Mouse (Mus musculus): ENCODE measurements around the gene Cacna2d1. TPM values are rescaled to one million over a fixed set of nuclear protein-coding genes. Genes with fewer than 3 reads are reported as not detected.

The Cacna2d1 gene
- 6.0 TPM for polyA plus RNA-seq (2021)

DNA sequence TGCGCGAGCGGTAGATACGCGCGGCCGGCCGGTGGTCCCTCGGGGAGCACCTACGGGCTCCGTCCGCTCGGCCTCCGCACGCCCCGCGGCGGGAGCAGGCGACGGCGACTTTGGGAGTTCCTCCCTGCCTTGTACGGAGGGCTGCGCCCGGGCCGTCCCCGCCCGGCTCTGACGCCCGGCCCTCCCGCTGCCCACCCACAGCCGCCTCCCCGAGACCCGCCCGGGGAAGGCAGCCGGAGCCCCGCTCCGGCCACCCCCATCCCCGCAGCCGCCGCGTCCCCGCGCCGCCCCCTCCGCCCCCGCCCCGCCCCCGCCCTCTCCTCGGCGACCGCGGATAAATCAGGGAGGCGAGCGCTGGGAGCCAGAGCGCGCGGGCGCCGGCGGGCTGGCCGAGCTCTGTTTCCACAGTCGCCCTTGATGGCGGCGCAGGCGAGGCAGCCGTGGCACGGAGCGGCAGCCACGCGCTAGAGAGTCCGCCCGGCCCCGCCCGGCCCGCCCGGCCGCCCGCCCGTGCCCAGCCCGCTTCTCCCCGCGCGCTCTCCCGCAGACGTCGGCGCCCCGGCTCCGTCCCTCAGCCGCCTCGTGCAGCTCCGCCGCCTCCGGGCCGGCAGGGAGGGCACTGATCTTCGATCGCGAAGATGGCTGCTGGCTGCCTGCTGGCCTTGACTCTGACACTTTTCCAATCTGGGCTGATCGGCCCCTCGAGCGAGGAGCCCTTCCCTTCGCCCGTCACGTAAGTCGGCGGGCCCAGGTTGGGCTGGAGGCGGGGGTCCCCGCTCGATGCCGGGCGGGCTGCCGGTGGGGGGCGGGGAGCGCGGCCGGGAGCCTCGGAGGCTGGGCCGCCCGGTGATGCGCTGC is at the start of gene Cacna2d1:
Cacna2d1 (plus strand) TSS at position 316 of the 858 bp plus-strand sequence.
- ATAC-seq (peak; percentile 70), DNase-seq (ENCODE audit: low read depth, low spot score) (no peak)
- ChIA-PET POLR2A (no interaction called here), CTCF (no interaction called here)
- in situ Hi-C loops (cut with MboI; ENCODE audit: low pct_unique_long_range_greater_than_20kb): no loop called here
- H3K27me3 ChIP-seq: peaks cover 49% of the 10 kb centered on the region
- no peak for TF ChIP-seq CTCF (IDR thresholded peaks at IDR 0.05)

DNA sequence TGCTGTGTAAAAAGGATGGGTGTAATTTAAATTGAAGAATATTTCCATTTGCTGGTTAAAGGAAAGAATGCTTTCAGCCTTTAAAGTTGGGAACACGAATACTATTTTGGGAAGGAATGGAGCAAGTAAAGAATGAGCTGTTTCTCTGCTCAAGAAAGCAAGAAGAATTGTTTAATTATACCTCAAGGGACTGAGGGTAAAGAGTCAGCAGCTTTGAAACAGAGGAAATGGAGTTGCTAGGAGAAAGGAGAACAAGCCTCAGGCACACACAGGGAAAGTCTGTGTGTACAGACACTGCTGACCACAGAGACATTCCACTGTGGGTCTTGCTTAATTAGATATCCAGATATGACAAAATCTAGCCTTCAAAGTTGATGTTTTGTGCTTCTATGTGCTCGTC is 39.4 kb upstream of the Cacna2d1 start:
- H3K27me3 ChIP-seq: no peaks in the 10 kb centered on the region
- no peak for DNase-seq (ENCODE audit: low read depth, low spot score)
- in situ Hi-C loops (cut with MboI; ENCODE audit: low pct_unique_long_range_greater_than_20kb): no loop called here
- ATAC-seq: no peak
- POLR2A ChIA-PET: no interaction called here
- TF ChIP-seq CTCF (IDR thresholded peaks at IDR 0.05): no peak
- CTCF ChIA-PET: interaction anchor here (1.3 kb wide), 1 partner anchor 14 kb away, joined by 3 read pairs; no protein-coding TSS in a partner anchor

DNA sequence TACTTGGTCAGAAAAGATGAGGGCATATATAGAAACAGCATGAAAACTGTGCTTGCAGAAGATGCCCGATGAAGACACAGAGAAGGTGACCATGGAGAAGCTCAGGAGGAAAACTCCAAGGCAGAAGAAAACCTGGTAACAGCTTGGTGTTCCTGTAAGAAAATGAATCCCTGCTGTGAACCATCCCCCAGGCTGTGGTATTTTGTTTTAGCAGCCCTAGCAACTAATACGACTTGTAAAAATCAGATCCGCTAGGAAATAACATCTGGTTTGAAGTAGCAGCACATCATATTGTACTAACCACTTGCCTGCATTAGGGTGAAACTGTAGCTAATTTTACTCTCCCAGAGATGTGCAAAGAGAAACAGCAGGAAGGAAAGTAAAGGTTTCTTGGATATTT is 37.8 kb upstream of the Cacna2d1 start:
- in situ Hi-C loops (cut with MboI; ENCODE audit: low pct_unique_long_range_greater_than_20kb): no loop called here
- H3K27me3 ChIP-seq: no peaks in the 10 kb centered on the region
- TF ChIP-seq CTCF (IDR thresholded peaks at IDR 0.05): no peak
- DNase-seq (ENCODE audit: low read depth, low spot score) (no peak), ATAC-seq (no peak)
- CTCF ChIA-PET: no interaction called here
- POLR2A ChIA-PET: no interaction called here

DNA sequence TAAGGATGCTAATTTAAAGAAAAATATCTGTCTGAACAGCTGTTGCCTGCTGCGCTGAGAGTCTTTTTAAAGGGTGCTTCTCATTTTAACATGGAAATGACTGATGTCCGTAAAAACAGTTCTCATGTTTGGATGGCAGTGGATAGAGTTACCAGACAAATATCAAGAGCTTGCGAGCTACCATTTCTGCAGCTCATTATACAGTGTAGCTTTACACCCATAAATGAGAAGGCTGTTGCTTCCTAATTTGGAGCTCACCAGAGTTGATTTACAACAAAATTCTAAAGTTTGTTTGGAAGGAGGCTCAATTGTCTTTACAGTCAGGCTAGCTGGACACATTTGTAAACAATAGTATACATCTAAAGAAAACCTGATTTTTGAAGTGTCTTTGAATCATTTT is 28.0 kb upstream of the Cacna2d1 start:
- no peak for ATAC-seq
- CTCF ChIA-PET: interaction anchor here (0.7 kb wide), 1 partner anchor 25 kb away, joined by 3 read pairs; no protein-coding TSS in a partner anchor

DNA sequence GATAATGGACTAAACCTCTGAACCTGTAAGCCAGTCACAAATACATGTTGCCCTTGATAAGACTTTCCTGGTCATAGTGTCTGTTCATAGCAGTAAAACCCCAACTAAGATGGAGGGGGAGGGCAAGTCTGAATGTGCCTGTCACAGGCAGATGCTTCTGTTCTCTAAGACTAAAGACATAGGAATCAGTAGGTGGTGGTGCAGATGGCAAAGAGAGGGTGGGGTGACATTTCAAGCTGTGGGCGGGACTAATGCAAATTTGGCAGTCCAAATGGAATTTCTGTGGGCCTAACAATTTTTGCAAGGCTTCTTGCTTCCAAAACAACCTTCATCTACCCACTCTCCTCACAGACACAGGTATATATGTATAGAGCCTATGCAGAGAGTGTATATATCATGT is 19.6 kb upstream of the Cacna2d1 start:
- no peak for DNase-seq (ENCODE audit: low read depth, low spot score)
- no peak for ATAC-seq
- in situ Hi-C loops (cut with MboI; ENCODE audit: low pct_unique_long_range_greater_than_20kb): no loop called here
- ChIA-PET POLR2A (no interaction called here), CTCF (no interaction called here)
- no peak for TF ChIP-seq CTCF (IDR thresholded peaks at IDR 0.05)
- no peaks in the 10 kb centered on the region for H3K27me3 ChIP-seq

More for the DNA sequence above, 28.0 kb upstream of the Cacna2d1 start:
- POLR2A ChIA-PET: no interaction called here
- H3K27me3 ChIP-seq: no peaks in the 10 kb centered on the region
- no peak for DNase-seq (ENCODE audit: low read depth, low spot score)
- TF ChIP-seq CTCF (IDR thresholded peaks at IDR 0.05): no peak
- in situ Hi-C loops (cut with MboI; ENCODE audit: low pct_unique_long_range_greater_than_20kb): no loop called here

DNA sequence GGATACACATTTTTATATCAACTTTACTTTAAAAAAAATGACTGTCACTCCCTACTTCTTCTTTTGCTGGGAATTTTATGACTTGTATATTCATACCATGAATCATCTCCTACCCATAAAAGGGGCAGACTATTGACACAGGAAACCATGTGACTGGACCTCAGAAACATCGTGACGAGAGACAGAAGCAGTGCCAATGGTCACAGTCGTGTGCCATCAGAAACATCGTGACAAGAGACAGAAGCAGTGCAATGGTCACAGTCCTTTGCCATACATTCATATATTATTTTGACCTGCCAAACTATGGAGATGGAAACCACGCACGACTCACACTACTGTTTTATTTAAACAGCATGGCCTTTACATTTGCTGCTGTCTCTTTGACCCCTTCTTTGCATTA is 6.0 kb upstream of the Cacna2d1 start:
- H3K27me3 ChIP-seq: peaks cover 26% of the 10 kb centered on the region
- no peak for TF ChIP-seq CTCF (IDR thresholded peaks at IDR 0.05)
- in situ Hi-C loops (cut with MboI; ENCODE audit: low pct_unique_long_range_greater_than_20kb): no loop called here
- POLR2A ChIA-PET: no interaction called here
- DNase-seq (ENCODE audit: low read depth, low spot score) (no peak), ATAC-seq (no peak)
- CTCF ChIA-PET: no interaction called here

DNA sequence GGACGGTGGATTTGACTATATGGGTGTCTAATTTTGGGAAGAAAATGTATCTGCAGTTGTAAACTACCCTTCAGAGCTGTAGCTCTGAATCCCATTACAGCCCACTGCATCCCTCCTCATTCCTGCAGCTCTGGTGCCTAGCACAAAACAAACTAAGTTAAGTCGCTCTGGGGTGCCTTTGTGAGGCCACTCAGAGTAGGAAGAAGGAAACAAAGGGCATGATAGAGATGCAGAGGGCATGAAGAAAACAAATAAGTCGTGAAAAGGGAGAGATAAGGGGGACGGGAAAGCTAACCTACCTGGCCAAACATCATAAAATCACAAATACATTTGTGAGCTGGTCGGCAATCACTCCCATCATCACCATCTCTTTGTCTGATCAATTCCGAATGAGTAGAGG is 1.5 kb upstream of the Cacna2d1 start:
- TF ChIP-seq CTCF (IDR thresholded peaks at IDR 0.05): no peak
- POLR2A ChIA-PET: no interaction called here
- H3K27me3 ChIP-seq: peaks cover 52% of the 10 kb centered on the region
- ATAC-seq (no peak), DNase-seq (ENCODE audit: low read depth, low spot score) (no peak)
- in situ Hi-C loops (cut with MboI; ENCODE audit: low pct_unique_long_range_greater_than_20kb): no loop called here
- CTCF ChIA-PET: interaction anchor here (1.2 kb wide), 1 partner anchor 22 kb away, joined by 3 read pairs; no protein-coding TSS in a partner anchor

DNA sequence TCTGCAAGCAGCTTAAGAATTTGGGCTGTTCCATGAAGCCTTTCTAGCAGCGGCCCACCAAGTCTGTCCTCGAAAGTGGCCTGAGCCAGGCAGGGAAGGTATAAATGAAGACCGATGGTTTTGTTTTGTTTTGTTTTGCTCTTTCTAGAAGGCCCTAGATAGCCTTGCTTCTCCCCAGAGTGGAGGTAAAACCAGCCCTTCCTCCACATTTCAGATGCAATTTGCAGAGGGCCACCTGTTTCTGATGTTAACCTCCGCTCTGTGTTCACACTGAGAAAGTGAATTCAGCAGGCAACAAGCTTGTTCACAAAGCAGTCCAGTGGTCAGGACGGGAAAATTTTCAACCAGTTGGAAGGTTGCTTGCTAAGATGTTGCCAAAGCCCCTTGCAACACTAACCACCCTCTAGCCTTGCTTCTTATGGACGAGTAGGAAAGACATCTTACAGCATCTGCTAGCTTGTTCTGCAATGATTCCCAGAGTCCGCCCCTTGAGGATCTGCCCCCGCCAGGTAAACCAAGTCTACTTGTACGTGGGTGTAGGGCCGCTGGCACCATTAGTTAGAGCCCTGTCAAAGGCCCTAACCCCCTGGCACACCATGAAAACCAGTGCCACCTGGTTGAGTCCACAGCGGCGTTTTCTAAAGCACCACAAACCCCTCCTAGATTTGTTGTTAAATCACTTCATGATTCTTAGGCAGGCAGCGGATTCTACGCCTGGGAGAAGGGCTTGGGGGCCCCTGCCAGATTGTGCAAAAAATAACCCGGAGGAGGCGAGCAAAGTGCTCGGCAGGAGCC is 713 bp upstream of the Cacna2d1 start:
- ATAC-seq (peak; percentile 40), DNase-seq (ENCODE audit: low read depth, low spot score) (no peak)
- in situ Hi-C loops (cut with MboI; ENCODE audit: low pct_unique_long_range_greater_than_20kb): no loop called here
- ChIA-PET CTCF (interaction anchor here (1.2 kb wide), 1 partner anchor 21 kb away, joined by 3 read pairs; no protein-coding TSS in a partner anchor), POLR2A (no interaction called here)
- TF ChIP-seq CTCF (IDR thresholded peaks at IDR 0.05): no peak
- H3K27me3 ChIP-seq: peaks cover 55% of the 10 kb centered on the region

DNA sequence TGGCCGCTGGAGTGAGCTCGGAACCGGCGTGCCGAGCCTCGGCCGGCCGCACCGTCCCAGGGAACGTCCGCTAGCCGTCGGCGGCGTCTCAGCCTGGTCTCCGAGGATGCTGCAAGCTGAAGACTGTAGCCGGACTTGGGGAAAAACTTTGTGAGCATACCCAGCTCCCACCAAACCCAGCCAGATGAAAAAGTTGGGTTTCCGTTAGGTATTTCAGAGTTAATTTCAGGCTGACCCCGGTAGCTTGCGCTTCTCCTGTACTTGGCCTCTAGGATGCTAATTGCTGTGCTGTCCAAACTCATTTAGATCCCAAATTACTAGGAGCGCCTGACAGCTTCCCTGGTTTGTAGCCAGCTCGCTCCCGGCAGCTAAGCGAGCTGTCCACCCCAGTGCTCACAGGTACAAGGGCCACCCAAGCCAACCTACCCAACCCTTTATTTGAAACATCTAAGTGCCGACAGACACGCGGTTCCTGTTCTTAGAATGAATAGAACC is 790 bp downstream of the Cacna2d1 start:
- DNase-seq (ENCODE audit: low read depth, low spot score) (no peak), ATAC-seq (no peak)
- H3K27me3 ChIP-seq: peaks cover 46% of the 10 kb centered on the region
- in situ Hi-C loops (cut with MboI; ENCODE audit: low pct_unique_long_range_greater_than_20kb): no loop called here
- TF ChIP-seq CTCF (IDR thresholded peaks at IDR 0.05): no peak
- POLR2A ChIA-PET: no interaction called here
- CTCF ChIA-PET: no interaction called here

DNA sequence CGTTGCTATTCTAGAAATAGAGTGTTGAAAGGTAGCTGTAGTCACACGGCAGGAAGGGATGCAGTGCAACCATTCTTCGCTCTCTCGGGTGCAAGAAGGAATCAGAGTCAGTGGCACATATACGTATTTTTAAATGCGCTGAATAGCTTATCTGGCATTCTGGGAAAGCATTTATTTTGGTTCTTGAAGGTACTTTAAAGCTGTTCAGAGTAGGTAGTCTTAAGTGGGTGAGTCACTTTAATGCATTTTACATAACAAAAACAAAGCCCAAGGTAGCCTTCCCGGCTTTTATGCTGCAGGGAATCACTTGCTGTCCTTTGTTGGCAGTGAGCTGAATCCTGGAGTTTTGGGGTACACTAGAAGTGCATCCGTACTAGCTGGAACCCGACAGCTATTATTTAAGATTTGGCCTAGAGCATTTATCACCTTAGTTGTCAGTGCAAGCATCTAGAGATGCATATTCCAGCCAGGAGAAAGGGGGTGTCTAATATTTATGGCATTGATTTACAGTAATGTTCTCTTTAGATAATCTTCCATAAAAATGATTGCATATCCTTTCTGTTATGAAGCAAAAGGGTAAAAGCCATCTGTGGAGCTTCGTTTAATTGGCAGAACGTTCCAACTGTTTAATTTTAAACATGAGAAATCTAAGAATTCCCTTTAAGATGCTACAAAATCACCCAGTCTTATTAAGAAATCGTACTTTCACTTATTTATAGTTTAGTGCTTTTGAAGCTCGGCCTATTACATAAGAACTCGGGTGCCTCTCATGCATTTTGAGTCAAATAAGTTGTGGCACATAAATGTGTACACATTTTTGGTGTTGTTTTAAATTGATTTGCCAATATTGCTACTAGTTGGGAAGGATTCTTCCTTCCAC is 1.6 kb downstream of the Cacna2d1 start:
- in situ Hi-C loops (cut with MboI; ENCODE audit: low pct_unique_long_range_greater_than_20kb): no loop called here
- no peak for TF ChIP-seq CTCF (IDR thresholded peaks at IDR 0.05)
- ChIA-PET POLR2A (no interaction called here), CTCF (no interaction called here)
- ATAC-seq: no peak
- no peak for DNase-seq (ENCODE audit: low read depth, low spot score)
- H3K27me3 ChIP-seq: peaks cover 40% of the 10 kb centered on the region

Data from Patski (cell line).